Mouse (Mus musculus): ENCODE data around the gene Vmn1r230. TPM values are rescaled to one million over a fixed set of nuclear protein-coding genes. Genes with fewer than 3 reads are reported as not detected.

Gene Vmn1r230
- total RNA-seq (2021), result not detected
- not detected in 2 replicates for polyA plus RNA-seq (2012; rRNA removed)
- long read RNA-seq, result 0 reads

DNA sequence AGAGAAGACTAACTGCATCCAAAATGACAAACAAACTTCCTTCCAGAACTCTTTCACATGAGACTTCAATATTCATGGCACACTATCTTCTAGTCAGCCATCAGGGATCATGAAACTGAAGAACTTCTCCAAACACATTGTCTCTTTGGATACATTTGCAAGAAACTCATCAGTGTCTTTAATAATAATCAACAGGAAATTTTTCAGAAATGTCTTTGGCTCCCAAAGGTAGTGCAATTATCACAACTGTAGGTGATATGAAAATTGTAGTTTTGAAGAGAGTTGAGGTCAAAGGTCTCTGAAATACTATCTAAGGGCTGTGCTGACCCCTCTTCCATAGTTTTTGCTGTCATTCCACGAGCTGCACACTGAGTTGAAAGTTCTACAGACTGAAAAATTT is at the start of gene Vmn1r230:
TSS of gene Vmn1r230 (plus strand) at position 301 of the 400 bp plus-strand sequence.
- DNase-seq, result no peak

DNA sequence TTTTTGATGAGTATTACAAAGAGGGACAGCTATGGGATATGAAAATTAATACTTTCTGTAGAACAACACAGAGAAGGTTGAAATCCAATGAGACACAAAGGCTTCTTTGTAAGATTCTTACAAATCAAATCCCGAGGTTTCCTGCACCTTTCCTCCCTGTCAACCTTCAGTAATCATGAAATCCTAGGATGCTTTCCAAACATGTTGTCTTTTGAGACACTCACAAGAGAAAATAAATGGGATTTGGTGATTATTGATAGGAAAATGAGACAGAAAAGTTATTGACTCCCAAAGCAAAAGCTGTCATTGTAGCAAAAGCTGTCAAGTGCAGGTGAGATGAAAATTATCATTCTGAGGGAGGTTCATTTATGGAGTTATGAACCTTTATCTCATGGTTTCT is 29.0 kb upstream of the Vmn1r230 start, which contains the start of gene Vmn1r229:
TSS of gene Vmn1r229 (plus strand) at position 301 of the 400 bp plus-strand sequence.
- no peak for DNase-seq

Other genes starting within 250 kb of the Vmn1r230 start
- not detected for gene Vmn2r110, start 244.0 kb upstream of the Vmn1r230 start, total RNA-seq (2021)
- not detected in 2 replicates for gene Vmn2r110, start 244.0 kb upstream of the Vmn1r230 start, polyA plus RNA-seq (2012; rRNA removed)
- not detected for gene Fpr-rs3, start 215.6 kb upstream of the Vmn1r230 start, total RNA-seq (2021)
- gene Fpr-rs3, start 215.6 kb upstream of the Vmn1r230 start, polyA plus RNA-seq (2012; rRNA removed), result not detected in 2 replicates
- gene Vmn1r226, start 157.6 kb upstream of the Vmn1r230 start, total RNA-seq (2021), result not detected
- not detected in 2 replicates for gene Vmn1r226, start 157.6 kb upstream of the Vmn1r230 start, polyA plus RNA-seq (2012; rRNA removed)
- not detected for gene Vmn1r227, start 110.6 kb upstream of the Vmn1r230 start, total RNA-seq (2021)
- gene Vmn1r227, start 110.6 kb upstream of the Vmn1r230 start, polyA plus RNA-seq (2012; rRNA removed), result not detected in 2 replicates
- not detected for gene Vmn1r228, start 54.3 kb upstream of the Vmn1r230 start, total RNA-seq (2021)
- not detected in 2 replicates for gene Vmn1r228, start 54.3 kb upstream of the Vmn1r230 start, polyA plus RNA-seq (2012; rRNA removed)
- not detected for gene Vmn1r229, start 28.9 kb upstream of the Vmn1r230 start, total RNA-seq (2021)
- gene Vmn1r229, start 28.9 kb upstream of the Vmn1r230 start, polyA plus RNA-seq (2012; rRNA removed), result not detected in 2 replicates
- not detected for gene Vmn1r231, start 64.6 kb downstream of the Vmn1r230 start, total RNA-seq (2021)
- not detected in 2 replicates for gene Vmn1r231, start 64.6 kb downstream of the Vmn1r230 start, polyA plus RNA-seq (2012; rRNA removed)
- not detected for gene Vmn1r232, start 79.3 kb downstream of the Vmn1r230 start, total RNA-seq (2021)
- gene Vmn1r232, start 79.3 kb downstream of the Vmn1r230 start, polyA plus RNA-seq (2012; rRNA removed), result not detected in 2 replicates
- 100 to 1,000 TPM; 282 to 298 TPM for gene Ppp2r1a, start 104.9 kb downstream of the Vmn1r230 start, total RNA-seq (2021)
- 164 and 223 TPM in 2 replicates for gene Ppp2r1a, start 104.9 kb downstream of the Vmn1r230 start, polyA plus RNA-seq (2012; rRNA removed)
- not detected for gene Vmn1r233, start 156.0 kb downstream of the Vmn1r230 start, total RNA-seq (2021)
- gene Vmn1r233, start 156.0 kb downstream of the Vmn1r230 start, polyA plus RNA-seq (2012; rRNA removed), result not detected in 2 replicates
- 10 to 100 TPM; 12.4 to 13.5 TPM for gene Zfp160, start 168.5 kb downstream of the Vmn1r230 start, total RNA-seq (2021)
- 0.81 and 0.90 TPM in 2 replicates for gene Zfp160, start 168.5 kb downstream of the Vmn1r230 start, polyA plus RNA-seq (2012; rRNA removed)

Data from adrenal gland, adult 2 months (tissue).